Mouse (Mus musculus) myocyte (in vitro differentiated cells): Measurements from ENCODE around the gene Apod. TPM values are rescaled to one million over a fixed set of nuclear protein-coding genes. Genes with fewer than 3 reads are reported as not detected.

Experiments
- H3K27me3 ChIP-seq: one replicate; pipeline ENCODE4 v1.6.1; 2011; ENCODE audit not compliant: control insufficient read depth, insufficient read depth, insufficient read length
- H3K36me3 ChIP-seq: one replicate; pipeline ENCODE4 v1.6.1; 2011; ENCODE audit not compliant: control insufficient read depth, insufficient read depth
- H3K4me2 ChIP-seq: one replicate; pipeline ENCODE4 v1.6.1; 2011; ENCODE audit warnings: low read depth, control low read depth
- H3K4me3 ChIP-seq: one replicate; pipeline ENCODE4 v1.5.1; 2011; ENCODE audit warnings: mild to moderate bottlenecking, control low read depth, moderate library complexity
- H3K79me2 ChIP-seq: one replicate; pipeline ENCODE4 v1.6.1; 2011; ENCODE audit not compliant: control insufficient read depth, insufficient read depth
- H3ac ChIP-seq: one replicate; pipeline ENCODE4 v1.6.1; 2011; ENCODE audit not compliant: control insufficient read depth, insufficient read length
- CEBPB ChIP-seq: IDR thresholded peaks from 2 replicates; pipeline ENCODE4 v1.6.1; 2011; ENCODE audit warnings: mild to moderate bottlenecking, moderate library complexity; ENCODE audit not compliant: poor library complexity, insufficient read depth, severe bottlenecking
- E2F4 ChIP-seq: IDR thresholded peaks from one replicate; pipeline ENCODE4 v1.6.1; 2011; ENCODE audit warnings: mild to moderate bottlenecking, control low read depth, moderate library complexity; ENCODE audit not compliant: insufficient read depth
- MAX ChIP-seq: IDR thresholded peaks from one replicate; pipeline ENCODE4 v1.6.1; 2011; ENCODE audit warnings: low read depth, mild to moderate bottlenecking, control low read depth
- MYOD1 ChIP-seq, 3 experiments: IDR thresholded peaks; one replicate each; pipeline ENCODE4 v1.6.1; 2011; ENCODE audit warnings: control low read depth in 2 of 3, low read depth in 2 of 3, mild to moderate bottlenecking in 2 of 3, moderate library complexity in 1 of 3; ENCODE audit not compliant: insufficient read length in 2 of 3, control insufficient read depth in 1 of 3
- MYOG ChIP-seq, 3 experiments: IDR thresholded peaks; one replicate each; pipeline ENCODE4 v1.6.1; 2011; ENCODE audit warnings: control low read depth in 2 of 3, low read depth in 2 of 3, mild to moderate bottlenecking in 2 of 3; ENCODE audit not compliant: insufficient read length in 2 of 3, control insufficient read depth in 1 of 3, insufficient read depth in 1 of 3
- POLR2A ChIP-seq: IDR thresholded peaks from one replicate; pipeline ENCODE4 v1.6.1; 2011; ENCODE audit warnings: low read depth, mild to moderate bottlenecking, control low read depth, moderate library complexity; ENCODE audit not compliant: insufficient read length
- POLR2AphosphoS2 ChIP-seq: IDR thresholded peaks from one replicate; pipeline ENCODE4 v1.6.1; 2011; ENCODE audit warnings: low read depth, control low read depth; ENCODE audit not compliant: insufficient read length
- REST ChIP-seq: IDR thresholded peaks from one replicate; pipeline ENCODE4 v1.6.1; 2011; ENCODE audit warnings: mild to moderate bottlenecking, control low read depth, moderate library complexity; ENCODE audit not compliant: insufficient read depth, insufficient read length
- SRF ChIP-seq: IDR thresholded peaks from one replicate; pipeline ENCODE4 v1.6.1; 2011; ENCODE audit warnings: low read depth; ENCODE audit not compliant: control insufficient read depth, insufficient read length
- TCF12 ChIP-seq: IDR thresholded peaks from one replicate; pipeline ENCODE4 v1.6.1; 2011; ENCODE audit warnings: mild to moderate bottlenecking, control low read depth; ENCODE audit not compliant: poor library complexity, insufficient read depth, severe bottlenecking
- TCF3 ChIP-seq: IDR thresholded peaks from one replicate; pipeline ENCODE4 v1.6.1; 2011; ENCODE audit warnings: low read depth, control low read depth; ENCODE audit not compliant: insufficient read length
- USF1 ChIP-seq: IDR thresholded peaks from one replicate; pipeline ENCODE4 v1.6.1; 2011; ENCODE audit warnings: low read depth, mild to moderate bottlenecking, control low read depth, moderate library complexity
- polyA plus RNA-seq: library from polyadenylated mRNA; unstranded; fragments of >200 nt; fragmentation: generic; extraction: Trizol; gene quantifications from one replicate; pipeline ENCODE4 v1.2.1, GENCODE M21; 2012; ENCODE audit warnings: missing spikeins

The Apod gene
- polyA plus RNA-seq, result 1.2 TPM

DNA sequence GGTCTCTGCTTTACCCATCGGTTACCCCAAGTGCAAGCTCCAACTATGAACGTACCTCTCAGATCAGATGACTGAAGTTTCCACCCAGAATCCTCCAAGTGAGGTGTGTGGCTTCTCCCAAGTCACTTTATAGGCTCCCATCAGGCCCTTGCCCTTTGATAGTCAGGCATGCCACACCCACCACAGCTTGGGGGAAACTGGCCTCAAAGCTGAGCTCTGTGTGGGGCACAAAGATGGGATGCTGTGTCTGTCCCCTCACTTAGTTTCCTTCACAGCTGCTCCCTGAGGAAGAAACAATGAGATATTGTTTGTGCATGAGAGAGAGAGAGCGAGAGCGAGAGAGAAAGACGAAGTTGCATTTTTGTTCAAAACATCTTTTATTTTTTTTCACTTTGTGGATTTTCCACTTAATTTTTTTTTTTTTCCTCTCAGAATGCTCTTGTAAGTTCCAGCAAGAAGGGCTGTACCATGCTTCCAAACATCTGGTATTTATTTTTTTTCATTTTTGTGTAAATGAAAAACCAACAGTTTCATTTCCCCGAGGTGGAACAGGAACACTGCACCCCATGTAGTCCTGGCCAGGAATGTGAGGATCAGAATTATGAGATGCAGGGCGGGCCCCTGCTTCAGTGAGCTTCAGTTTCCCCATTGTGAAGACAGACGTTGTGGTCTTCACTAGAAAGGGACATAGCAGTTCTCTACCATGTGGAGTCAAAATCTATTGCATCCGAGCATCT is at the start of gene Apod:
TSS of gene Apod (minus strand) at position 312 of the 737 bp plus-strand sequence.
- Histone ChIP-seq H3K27me3 (no peaks in the 10 kb centered on the region), H3K4me3 (no peak within 1 kb of the TSS), H3K79me2 (no peaks in the 10 kb centered on the region), H3K4me2 (peak within 1 kb of the TSS; percentile 26), H3K36me3 (no peaks in the 10 kb centered on the region), H3ac (no peak within 1 kb of the TSS)
- TF ChIP-seq MYOG (IDR thresholded peaks at IDR 0.05; ENCODE audit: control insufficient read depth in 1 of 3, insufficient read depth in 1 of 3, insufficient read length in 2 of 3, low read depth in 2 of 3) (no peak), TCF12 (no peak), POLR2A (no peak), MYOD1 (IDR thresholded peaks at IDR 0.05; ENCODE audit: control insufficient read depth in 1 of 3, insufficient read length in 2 of 3, low read depth in 2 of 3) (no peak), REST (no peak), TCF3 (no peak), E2F4 (no peak), USF1 (no peak), MAX (no peak), SRF (no peak), CEBPB (no peak), POLR2AphosphoS2 (no peak)

DNA sequence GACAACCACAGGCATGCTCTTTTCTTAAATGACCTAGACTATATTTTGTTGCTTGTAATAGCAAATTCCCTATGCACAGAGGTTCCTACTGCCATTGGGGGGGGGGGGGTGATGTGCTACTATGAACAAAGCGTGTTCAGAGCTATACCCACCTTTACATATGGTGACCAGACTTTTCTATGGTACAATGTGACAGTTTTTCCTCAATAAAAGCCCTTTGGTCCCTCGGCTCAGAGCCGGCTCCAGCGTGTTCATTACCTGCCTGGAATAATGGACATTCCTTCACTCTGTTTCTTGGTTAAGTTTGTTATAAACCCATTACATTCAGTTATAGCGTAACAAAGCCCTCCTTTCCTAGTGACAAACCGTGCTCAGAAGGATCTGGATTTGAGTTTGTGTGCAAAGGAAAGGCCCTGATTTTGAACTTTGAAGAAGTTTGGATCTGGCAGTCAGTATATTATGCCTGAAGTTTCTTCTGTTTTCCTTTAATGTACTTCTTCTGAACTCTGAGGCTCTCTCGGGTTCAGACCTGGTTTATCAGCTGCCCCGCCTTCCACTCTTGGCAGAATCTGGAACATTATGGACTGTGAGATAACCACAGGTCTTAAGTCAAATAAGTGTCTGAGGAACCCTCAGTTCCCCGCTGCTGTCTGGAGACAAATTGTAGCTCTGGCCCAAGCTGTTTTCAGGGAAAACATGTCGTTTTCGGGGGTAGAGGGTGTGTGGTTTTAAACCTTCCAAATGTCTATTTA is 49.3 kb upstream of the Apod start:
- H3K27me3 ChIP-seq, result no peaks in the 10 kb centered on the region
- no peak overlapping the region for H3ac ChIP-seq
- H3K79me2 ChIP-seq, result no peaks in the 10 kb centered on the region
- H3K4me3 ChIP-seq, result no peak overlapping the region
- H3K36me3 ChIP-seq, result no peaks in the 10 kb centered on the region
- no peak for TF ChIP-seq SRF
- no peak overlapping the region for H3K4me2 ChIP-seq

DNA sequence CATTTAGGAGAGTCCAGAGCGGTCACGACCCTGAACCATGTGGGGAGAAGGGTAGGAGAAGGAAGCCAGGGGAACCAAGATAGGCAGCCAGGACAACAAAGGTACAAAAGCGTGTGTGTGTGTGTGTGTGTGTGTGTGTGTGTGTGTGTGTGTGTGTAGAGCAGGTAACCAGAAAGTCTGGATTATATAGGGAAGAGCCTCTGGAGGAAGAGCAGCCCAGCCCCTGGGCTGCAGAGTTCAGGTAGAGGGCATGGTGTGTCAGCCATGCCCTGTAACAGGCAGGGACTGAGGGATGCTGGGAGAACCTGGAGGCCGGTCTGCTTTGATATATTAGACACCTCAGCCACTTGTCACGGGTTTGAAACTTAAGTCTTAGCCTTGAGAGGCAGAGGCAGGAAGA is 44.9 kb upstream of the Apod start:
- no peak for TF ChIP-seq TCF12
- no peak for TF ChIP-seq MAX
- no peak for TF ChIP-seq MYOG (IDR thresholded peaks at IDR 0.05; ENCODE audit: control insufficient read depth in 1 of 3, insufficient read depth in 1 of 3, insufficient read length in 2 of 3, low read depth in 2 of 3)
- TF ChIP-seq POLR2A, result no peak
- TF ChIP-seq TCF3, result no peak
- no peak for TF ChIP-seq CEBPB
- no peak for TF ChIP-seq E2F4
- TF ChIP-seq MYOD1 (IDR thresholded peaks at IDR 0.05; ENCODE audit: control insufficient read depth in 1 of 3, insufficient read length in 2 of 3, low read depth in 2 of 3), result no peak
- TF ChIP-seq SRF, result no peak
- TF ChIP-seq REST, result no peak
- TF ChIP-seq USF1, result no peak
- TF ChIP-seq POLR2AphosphoS2, result no peak
- H3K4me2 ChIP-seq, result no peak overlapping the region
- peaks cover 5% of the 10 kb centered on the region for H3K27me3 ChIP-seq
- H3ac ChIP-seq, result no peak overlapping the region
- H3K36me3 ChIP-seq, result no peaks in the 10 kb centered on the region
- H3K79me2 ChIP-seq, result no peaks in the 10 kb centered on the region
- H3K4me3 ChIP-seq, result no peak overlapping the region

DNA sequence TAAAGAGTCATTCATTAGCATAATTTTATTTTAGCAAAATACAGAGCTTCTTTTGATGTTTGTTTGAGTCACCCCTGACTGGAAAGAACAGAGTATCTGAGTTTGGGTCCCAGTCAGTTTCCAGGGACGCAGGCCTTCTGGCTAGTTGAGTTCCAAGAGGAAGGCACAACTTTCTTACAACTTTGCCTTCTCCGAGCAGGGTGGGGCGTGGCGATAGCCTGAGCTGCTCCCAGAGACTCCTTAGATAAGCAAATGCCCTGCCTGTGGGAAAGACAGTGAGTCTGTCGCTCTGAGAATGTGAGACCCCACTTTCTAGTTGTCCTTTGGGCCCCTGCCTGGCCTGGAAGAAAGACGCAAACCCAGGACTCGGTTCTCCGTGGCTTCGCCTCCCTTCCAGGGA is 44.4 kb upstream of the Apod start:
- H3K36me3 ChIP-seq, result no peaks in the 10 kb centered on the region
- H3K4me2 ChIP-seq, result no peak overlapping the region

DNA sequence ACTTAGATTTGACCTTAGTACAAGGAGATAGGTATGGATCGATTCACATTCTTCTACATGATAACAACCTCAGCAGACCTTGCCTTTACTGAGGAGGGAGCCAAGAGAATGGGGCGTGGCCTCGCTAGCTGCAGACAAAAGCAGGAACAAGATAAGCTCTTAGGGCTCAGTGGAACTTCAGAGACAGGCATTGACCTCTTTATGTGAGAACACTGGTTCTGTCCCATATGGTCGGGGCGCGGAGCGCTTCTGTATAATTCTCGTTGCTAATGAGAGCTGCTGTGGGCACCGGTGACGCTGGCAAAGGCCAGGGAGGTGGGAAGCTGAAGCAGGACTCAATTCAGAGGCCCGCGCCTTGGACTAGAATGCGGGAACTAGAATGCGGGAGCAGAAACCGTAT is 44.0 kb upstream of the Apod start:
- H3K4me2 ChIP-seq, result no peak overlapping the region
- no peak overlapping the region for H3ac ChIP-seq
- H3K27me3 ChIP-seq, result peaks cover 5% of the 10 kb centered on the region
- no peaks in the 10 kb centered on the region for H3K36me3 ChIP-seq
- no peak overlapping the region for H3K4me3 ChIP-seq
- TF ChIP-seq MAX (no peak), REST (no peak), USF1 (no peak), CEBPB (no peak), MYOD1 (IDR thresholded peaks at IDR 0.05; ENCODE audit: control insufficient read depth in 1 of 3, insufficient read length in 2 of 3, low read depth in 2 of 3) (no peak), POLR2A (no peak), TCF3 (no peak), POLR2AphosphoS2 (no peak), E2F4 (no peak), TCF12 (no peak)
- no peaks in the 10 kb centered on the region for H3K79me2 ChIP-seq

More for the DNA sequence above, 44.4 kb upstream of the Apod start:
- TF ChIP-seq MAX (no peak), USF1 (no peak), SRF (no peak), MYOG (IDR thresholded peaks at IDR 0.05; ENCODE audit: control insufficient read depth in 1 of 3, insufficient read depth in 1 of 3, insufficient read length in 2 of 3, low read depth in 2 of 3) (no peak), TCF3 (no peak), POLR2A (no peak)
- Histone ChIP-seq H3K27me3 (peaks cover 5% of the 10 kb centered on the region), H3K4me3 (no peak overlapping the region), H3K79me2 (no peaks in the 10 kb centered on the region), H3ac (no peak overlapping the region)
